Mouse (Mus musculus) heart, adult 2 months (tissue): ENCODE results near the gene Fut8.
"Not testable (repeated sequence)": the region's sequence is repeated elsewhere in the genome, so short reads cannot be mapped to it uniquely, and the experiment has no call there.

Source experiments
- CTCF ChIP-seq: fragments of 200-600 bp; IDR thresholded peaks from 2 replicates; pipeline ENCODE4 v1.8.1; 2022; ENCODE audit warnings: antibody characterized with exemption, mild to moderate bottlenecking, moderate library complexity
- POLR2A ChIP-seq: fragments of 200-500 bp; IDR thresholded peaks from 2 replicates; pipeline ENCODE4 v1.6.1; 2011; ENCODE audit warnings: mild to moderate bottlenecking, low read depth, low read length, control low read depth; ENCODE audit not compliant: insufficient read depth

DNA sequence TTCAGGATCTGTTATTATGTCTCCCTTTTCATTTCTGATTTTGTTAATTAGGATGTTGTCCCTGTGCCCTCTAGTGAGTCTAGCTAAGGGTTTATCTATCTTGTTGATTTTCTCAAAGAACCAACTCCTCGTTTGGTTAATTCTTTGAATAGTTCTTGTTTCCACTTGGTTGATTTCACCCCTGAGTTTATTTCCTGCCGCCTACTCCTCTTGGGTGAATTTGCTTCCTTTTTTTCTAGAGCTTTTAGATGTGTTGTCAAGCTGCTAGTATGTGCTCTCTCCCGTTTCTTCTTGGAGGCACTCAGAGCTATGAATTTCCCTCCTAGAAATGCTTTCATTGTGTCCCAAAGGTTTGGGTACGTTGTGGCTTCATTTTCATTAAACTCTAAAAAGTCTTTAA, 286.1 kb downstream of the Fut8 start:
- TF ChIP-seq POLR2A, CTCF: not testable (repeated sequence)
